Mouse (Mus musculus): ENCODE data around the gene Txn2. TPM values are rescaled to one million over a fixed set of nuclear protein-coding genes. Genes with fewer than 3 reads are reported as not detected.

Txn2 gene
- polyA plus RNA-seq, 1 experiment from 2014 or later = 182 TPM

DNA sequence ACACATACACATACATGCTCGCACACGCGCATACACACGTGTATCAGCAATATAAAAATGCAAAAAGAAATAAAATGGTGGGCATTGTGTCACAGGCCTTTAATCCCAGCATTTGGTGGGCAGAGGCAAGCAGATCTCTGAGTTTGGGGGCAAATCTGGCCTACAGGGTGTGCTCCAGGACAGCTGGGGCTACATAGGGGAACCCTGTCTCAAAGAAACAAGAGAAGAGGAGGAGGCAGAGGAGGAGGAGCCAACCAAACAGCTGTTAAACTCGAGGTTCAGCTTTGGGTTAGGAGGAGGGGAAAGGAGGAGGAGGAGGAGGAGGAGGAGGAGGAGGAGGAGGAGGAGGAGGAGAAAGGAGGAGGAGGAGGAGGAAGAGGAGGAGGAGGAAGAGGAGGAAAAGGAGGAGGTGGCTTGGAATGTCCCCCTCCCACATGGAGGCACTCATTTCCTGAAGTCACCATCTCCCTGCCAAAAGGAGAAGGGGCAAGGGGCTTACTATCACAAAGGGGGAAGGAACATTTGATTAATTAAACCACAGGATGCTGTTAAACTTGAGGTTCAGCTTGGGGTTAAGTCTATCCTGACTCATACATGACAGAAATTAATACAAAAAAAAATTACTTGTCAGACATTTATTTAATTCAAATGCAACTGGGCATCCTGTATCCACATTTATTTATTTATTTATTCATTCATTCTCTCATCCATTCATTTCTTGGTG, 42.3 kb downstream of the Txn2 start:
- H3K4me3 ChIP-seq (ENCODE audit: low read length) = no peak overlapping the region

DNA sequence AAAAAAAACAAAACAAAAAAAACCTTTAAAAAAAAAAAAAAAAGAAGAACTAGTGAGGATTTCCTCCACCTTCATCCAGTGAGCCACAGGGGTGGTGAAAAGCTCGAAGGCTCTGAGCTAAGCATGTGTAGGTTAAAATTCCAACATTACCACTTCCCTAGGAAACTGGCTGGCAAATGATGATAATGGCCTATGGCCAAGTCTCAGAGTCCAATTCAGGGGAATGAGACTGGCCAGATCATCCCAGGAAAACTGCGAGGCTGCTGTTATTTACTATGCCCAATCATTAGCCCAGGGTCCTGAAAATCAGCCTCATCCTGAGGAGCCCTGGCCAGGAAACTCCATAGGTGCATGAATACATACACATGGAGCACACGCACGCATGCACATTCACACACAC, 42.9 kb downstream of the Txn2 start:
- ATAC-seq (ENCODE audit: low read depth) = no peak
- H3K9me3 ChIP-seq (ENCODE audit: control insufficient read depth, low read length) = no peaks in the 10 kb centered on the region
- H3K27ac ChIP-seq (ENCODE audit: low read length) = no peak overlapping the region
- H3K4me3 ChIP-seq (ENCODE audit: low read length) = no peak overlapping the region
- 63% methylated on average over 4 of the region's 4 CpGs for WGBS
- H3K36me3 ChIP-seq (ENCODE audit: control insufficient read depth, insufficient read depth, low read length) = no peaks in the 10 kb centered on the region
- H3K9ac ChIP-seq (ENCODE audit: low read length) = no peak overlapping the region
- H3K27me3 ChIP-seq (ENCODE audit: control insufficient read depth, insufficient read depth, low read depth, low read length) = no peaks in the 10 kb centered on the region
- H3K4me1 ChIP-seq (replicated peaks; ENCODE audit: control insufficient read depth, insufficient read depth, low read length) = peaks cover 33% of the 10 kb centered on the region
- no peak overlapping the region for H3K4me2 ChIP-seq (ENCODE audit: low read depth, low read length)

More for the DNA sequence above, 42.3 kb downstream of the Txn2 start:
- Histone ChIP-seq H3K9ac (ENCODE audit: low read length) (no peak overlapping the region), H3K4me2 (ENCODE audit: low read depth, low read length) (no peak overlapping the region), H3K27me3 (ENCODE audit: control insufficient read depth, insufficient read depth, low read depth, low read length) (no peaks in the 10 kb centered on the region), H3K9me3 (ENCODE audit: control insufficient read depth, low read length) (no peaks in the 10 kb centered on the region), H3K36me3 (ENCODE audit: control insufficient read depth, insufficient read depth, low read length) (no peaks in the 10 kb centered on the region), H3K4me1 (replicated peaks; ENCODE audit: control insufficient read depth, insufficient read depth, low read length) (peaks cover 33% of the 10 kb centered on the region), H3K27ac (ENCODE audit: low read length) (no peak overlapping the region)
- 91% methylated on average over 4 of the region's 5 CpGs for WGBS
- ATAC-seq (ENCODE audit: low read depth) = no peak

DNA sequence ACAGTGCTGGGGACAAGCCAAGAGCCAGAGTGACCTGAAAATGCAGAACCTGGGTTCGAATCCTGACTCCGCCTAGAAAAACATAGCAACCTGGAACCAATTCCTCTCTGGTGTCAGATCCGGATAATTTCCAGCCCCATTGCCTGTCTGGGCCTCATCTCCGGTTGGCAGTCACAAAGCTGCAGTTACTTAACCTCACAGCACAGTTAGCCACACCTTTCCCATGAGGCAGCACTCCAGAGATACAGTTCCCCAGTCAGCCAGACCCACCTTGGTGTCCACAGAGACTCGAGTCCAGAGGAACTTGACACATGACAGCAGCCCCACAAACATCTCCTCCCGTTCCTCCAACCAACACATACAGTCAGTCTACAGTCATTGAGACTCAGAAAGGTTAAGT, 43.6 kb downstream of the Txn2 start:
- H3K4me1 ChIP-seq (replicated peaks; ENCODE audit: control insufficient read depth, insufficient read depth, low read length) = peaks cover 33% of the 10 kb centered on the region
- 88% methylated on average over 6 of the region's 6 CpGs for WGBS

DNA sequence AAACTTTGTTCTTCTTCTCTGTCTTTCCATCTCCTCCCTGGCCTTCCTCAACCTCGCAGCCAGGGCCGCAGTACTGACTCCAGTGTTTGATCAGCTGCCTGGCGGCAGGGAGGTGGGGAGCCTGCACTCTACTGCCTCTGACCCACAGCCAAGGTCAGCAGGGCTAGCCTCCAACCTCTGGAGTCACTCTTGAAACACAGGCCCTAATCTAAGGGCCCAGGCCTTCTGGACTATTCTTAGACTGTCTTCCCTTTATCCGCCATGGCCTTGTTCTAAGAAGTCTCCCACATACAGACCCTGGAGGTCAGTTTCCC, 45.2 kb downstream of the Txn2 start:
- peak overlapping the region; percentile 56 for H3K9ac ChIP-seq (ENCODE audit: low read length)
- ATAC-seq (ENCODE audit: low read depth) = peak; percentile 6; the same call in 1 of the 2 replicates
- peak overlapping the region; percentile 37 for H3K4me2 ChIP-seq (ENCODE audit: low read depth, low read length)
- no peaks in the 10 kb centered on the region for H3K9me3 ChIP-seq (ENCODE audit: control insufficient read depth, low read length)
- no peak overlapping the region for H3K4me3 ChIP-seq (ENCODE audit: low read length)
- H3K4me1 ChIP-seq (replicated peaks; ENCODE audit: control insufficient read depth, insufficient read depth, low read length) = peaks cover 33% of the 10 kb centered on the region
- no peaks in the 10 kb centered on the region for H3K36me3 ChIP-seq (ENCODE audit: control insufficient read depth, insufficient read depth, low read length)
- H3K27ac ChIP-seq (ENCODE audit: low read length) = peak overlapping the region; percentile 98
- WGBS = 50% methylated on average over 4 of the region's 4 CpGs
- no peaks in the 10 kb centered on the region for H3K27me3 ChIP-seq (ENCODE audit: control insufficient read depth, insufficient read depth, low read depth, low read length)

More for the DNA sequence above, 43.6 kb downstream of the Txn2 start:
- Histone ChIP-seq H3K27ac (ENCODE audit: low read length) (no peak overlapping the region), H3K27me3 (ENCODE audit: control insufficient read depth, insufficient read depth, low read depth, low read length) (no peaks in the 10 kb centered on the region), H3K4me2 (ENCODE audit: low read depth, low read length) (no peak overlapping the region), H3K9ac (ENCODE audit: low read length) (no peak overlapping the region), H3K4me3 (ENCODE audit: low read length) (no peak overlapping the region), H3K9me3 (ENCODE audit: control insufficient read depth, low read length) (no peaks in the 10 kb centered on the region), H3K36me3 (ENCODE audit: control insufficient read depth, insufficient read depth, low read length) (no peaks in the 10 kb centered on the region)
- ATAC-seq (ENCODE audit: low read depth) = no peak

DNA sequence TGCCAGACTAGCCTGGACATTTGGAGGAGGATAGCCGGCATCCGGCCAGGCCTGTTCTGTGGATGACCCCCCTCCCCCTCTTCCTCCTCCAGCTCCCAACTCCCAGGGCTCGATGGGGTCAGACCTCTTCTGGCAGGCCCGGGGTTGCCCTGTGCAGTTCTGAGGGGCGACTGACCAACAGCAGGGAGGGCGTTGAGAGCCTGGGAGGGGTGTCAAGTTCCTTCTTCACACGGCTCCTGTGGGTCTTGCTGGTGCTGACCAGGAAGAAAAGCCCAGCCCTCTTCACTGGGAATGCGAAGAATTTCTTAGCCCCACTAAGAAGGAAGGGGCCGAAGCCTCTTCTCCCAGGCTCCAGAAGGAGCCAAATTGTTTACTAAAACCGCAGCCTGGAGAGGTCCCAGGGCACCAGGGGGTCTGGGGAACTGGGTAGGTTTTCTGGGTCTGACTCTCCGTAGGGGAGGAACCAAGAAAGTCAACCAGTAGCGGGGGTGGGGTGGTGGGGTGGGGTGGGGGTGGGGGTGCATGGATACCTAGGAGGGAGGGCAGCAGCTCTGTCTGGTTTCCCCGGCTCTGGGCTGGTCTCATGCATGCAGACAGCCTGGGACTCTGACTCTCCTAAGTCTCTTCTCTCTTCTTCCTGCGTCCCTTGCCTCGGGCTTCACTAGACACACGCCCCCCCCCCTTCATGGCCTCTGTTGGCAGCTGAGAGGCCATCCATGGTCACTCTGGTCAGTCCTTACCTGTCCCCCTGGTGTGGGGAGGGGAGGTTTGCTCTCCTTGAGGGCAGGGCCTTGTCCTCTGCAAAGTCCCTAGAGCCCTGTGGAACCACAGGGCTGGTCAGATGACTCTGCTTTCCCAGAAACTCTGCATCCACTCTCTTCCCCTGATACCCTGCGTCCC, 45.8 kb downstream of the Txn2 start:
- Histone ChIP-seq H3K4me2 (ENCODE audit: low read depth, low read length) (peak overlapping the region; percentile 37), H3K36me3 (ENCODE audit: control insufficient read depth, insufficient read depth, low read length) (no peaks in the 10 kb centered on the region), H3K9me3 (ENCODE audit: control insufficient read depth, low read length) (no peaks in the 10 kb centered on the region), H3K4me1 (replicated peaks; ENCODE audit: control insufficient read depth, insufficient read depth, low read length) (peaks cover 31% of the 10 kb centered on the region), H3K27ac (ENCODE audit: low read length) (peak overlapping the region; percentile 98), H3K9ac (ENCODE audit: low read length) (peak overlapping the region; percentile 56), H3K4me3 (ENCODE audit: low read length) (peak overlapping the region; percentile 12; the same call in 1 of the 2 replicates), H3K27me3 (ENCODE audit: control insufficient read depth, insufficient read depth, low read depth, low read length) (no peaks in the 10 kb centered on the region)
- 6% methylated on average over 16 of the region's 17 CpGs for whole genome bisulfite sequencing
- peak; percentile 85 for ATAC-seq (ENCODE audit: low read depth)

DNA sequence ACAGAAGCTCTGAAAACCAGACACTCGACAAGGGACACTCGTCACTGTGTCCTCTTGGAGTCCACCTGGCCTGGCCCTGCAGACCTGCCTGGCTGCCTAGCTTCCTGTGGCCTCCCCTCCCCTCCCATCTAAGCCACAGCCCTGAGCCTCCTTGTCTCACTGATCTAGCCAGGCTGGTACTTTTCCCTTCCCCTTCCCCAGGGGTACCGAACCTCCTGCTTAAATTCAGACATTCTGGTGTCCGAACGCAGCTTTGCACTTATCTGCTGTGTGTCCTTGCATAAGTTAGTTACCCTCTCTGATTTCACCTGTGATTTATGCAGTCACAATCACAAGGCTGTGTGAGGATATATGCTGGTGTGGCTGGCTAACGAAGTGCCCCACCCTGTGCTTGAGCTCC, 46.5 kb downstream of the Txn2 start:
- 42% methylated on average over 6 of the region's 6 CpGs for WGBS
- H3K9ac ChIP-seq (ENCODE audit: low read length) = peak overlapping the region; percentile 56; the same call in 1 of the 2 replicates
- H3K4me3 ChIP-seq (ENCODE audit: low read length) = no peak overlapping the region; the same call in 1 of the 2 replicates
- H3K9me3 ChIP-seq (ENCODE audit: control insufficient read depth, low read length) = no peaks in the 10 kb centered on the region
- no peaks in the 10 kb centered on the region for H3K36me3 ChIP-seq (ENCODE audit: control insufficient read depth, insufficient read depth, low read length)
- peaks cover 31% of the 10 kb centered on the region for H3K4me1 ChIP-seq (replicated peaks; ENCODE audit: control insufficient read depth, insufficient read depth, low read length)
- H3K27me3 ChIP-seq (ENCODE audit: control insufficient read depth, insufficient read depth, low read depth, low read length) = no peaks in the 10 kb centered on the region
- no peak for ATAC-seq (ENCODE audit: low read depth)
- peak overlapping the region; percentile 98 for H3K27ac ChIP-seq (ENCODE audit: low read length)
- peak overlapping the region; percentile 37 for H3K4me2 ChIP-seq (ENCODE audit: low read depth, low read length)

DNA sequence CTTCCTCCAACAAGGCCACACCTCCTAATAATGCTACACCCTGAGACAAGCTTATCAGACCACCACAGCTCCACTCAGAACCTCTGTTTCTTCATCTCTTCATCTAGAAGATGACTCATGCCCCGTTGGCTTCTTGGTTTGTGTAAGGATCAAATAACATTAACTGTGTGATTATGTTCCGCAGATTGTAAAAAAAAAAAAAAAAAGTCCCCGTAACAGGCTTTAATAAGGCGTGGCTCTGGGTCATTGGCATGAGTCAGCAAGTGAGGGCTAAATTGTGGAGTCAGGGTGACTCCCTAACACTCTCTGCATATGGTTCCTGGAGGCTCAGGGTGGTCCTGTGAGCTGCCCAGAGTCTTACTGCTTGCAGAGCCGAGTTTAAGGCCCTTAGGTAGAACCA, 47.1 kb downstream of the Txn2 start:
- 28% methylated on average over 5 of the region's 5 CpGs for WGBS
- no peaks in the 10 kb centered on the region for H3K27me3 ChIP-seq (ENCODE audit: control insufficient read depth, insufficient read depth, low read depth, low read length)
- H3K4me3 ChIP-seq (ENCODE audit: low read length) = no peak overlapping the region
- no peak for ATAC-seq (ENCODE audit: low read depth)
- no peak overlapping the region for H3K4me2 ChIP-seq (ENCODE audit: low read depth, low read length)
- H3K4me1 ChIP-seq (replicated peaks; ENCODE audit: control insufficient read depth, insufficient read depth, low read length) = peaks cover 31% of the 10 kb centered on the region
- no peaks in the 10 kb centered on the region for H3K9me3 ChIP-seq (ENCODE audit: control insufficient read depth, low read length)
- H3K27ac ChIP-seq (ENCODE audit: low read length) = peak overlapping the region; percentile 98
- no peak overlapping the region for H3K9ac ChIP-seq (ENCODE audit: low read length)
- no peaks in the 10 kb centered on the region for H3K36me3 ChIP-seq (ENCODE audit: control insufficient read depth, insufficient read depth, low read length)

DNA sequence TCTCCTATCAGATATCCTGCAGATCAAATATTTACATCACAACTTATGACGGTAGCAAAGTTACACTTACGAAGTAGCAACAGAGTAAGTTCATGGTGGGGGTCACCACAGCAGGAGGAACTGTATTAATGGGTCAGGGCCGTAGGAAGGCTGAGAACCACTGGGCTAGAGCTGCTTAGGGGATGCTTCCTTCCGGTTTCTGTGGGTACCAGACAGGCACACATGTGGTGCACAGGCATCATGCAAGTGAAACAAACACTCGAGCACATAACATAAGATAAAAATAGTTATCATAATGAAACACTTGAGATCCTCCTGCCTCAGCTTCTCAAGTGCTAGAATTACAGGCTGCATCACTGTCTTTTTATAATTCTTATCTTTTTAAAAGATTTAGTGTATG, 48.1 kb downstream of the Txn2 start:
- Histone ChIP-seq H3K9me3 (ENCODE audit: control insufficient read depth, low read length) (no peaks in the 10 kb centered on the region), H3K4me1 (replicated peaks; ENCODE audit: control insufficient read depth, insufficient read depth, low read length) (peaks cover 29% of the 10 kb centered on the region), H3K27ac (ENCODE audit: low read length) (no peak overlapping the region), H3K9ac (ENCODE audit: low read length) (no peak overlapping the region), H3K4me2 (ENCODE audit: low read depth, low read length) (no peak overlapping the region), H3K27me3 (ENCODE audit: control insufficient read depth, insufficient read depth, low read depth, low read length) (no peaks in the 10 kb centered on the region), H3K4me3 (ENCODE audit: low read length) (no peak overlapping the region), H3K36me3 (ENCODE audit: control insufficient read depth, insufficient read depth, low read length) (no peaks in the 10 kb centered on the region)
- ATAC-seq (ENCODE audit: low read depth) = no peak
- WGBS = 61% methylated on average over 5 of the region's 5 CpGs

DNA sequence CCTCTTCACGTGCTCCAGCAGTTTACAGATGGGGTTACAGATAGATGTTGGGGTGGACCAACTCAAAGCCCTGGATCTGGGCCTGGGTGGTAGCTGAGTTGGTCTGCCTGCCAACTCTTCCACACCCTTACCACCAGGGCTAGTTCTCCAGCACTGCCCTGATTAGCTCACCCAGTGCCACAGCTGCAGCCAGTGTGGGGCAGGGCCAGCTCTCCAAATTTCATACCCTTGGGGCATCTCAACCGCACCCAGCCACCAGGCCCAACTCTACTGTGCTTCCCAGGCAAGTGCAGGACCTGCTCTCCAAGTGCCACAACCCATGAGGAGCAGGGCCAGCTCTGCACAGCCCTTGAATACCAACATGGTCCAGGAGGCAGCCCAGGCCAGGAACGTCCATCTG, 49.0 kb downstream of the Txn2 start:
- H3K4me3 ChIP-seq (ENCODE audit: low read length) = no peak overlapping the region
- no peaks in the 10 kb centered on the region for H3K27me3 ChIP-seq (ENCODE audit: control insufficient read depth, insufficient read depth, low read depth, low read length)
- no peaks in the 10 kb centered on the region for H3K36me3 ChIP-seq (ENCODE audit: control insufficient read depth, insufficient read depth, low read length)
- H3K9me3 ChIP-seq (ENCODE audit: control insufficient read depth, low read length) = no peaks in the 10 kb centered on the region
- no peak for ATAC-seq (ENCODE audit: low read depth)
- H3K4me1 ChIP-seq (replicated peaks; ENCODE audit: control insufficient read depth, insufficient read depth, low read length) = peaks cover 26% of the 10 kb centered on the region
- no peak overlapping the region for H3K27ac ChIP-seq (ENCODE audit: low read length)
- no peak overlapping the region for H3K9ac ChIP-seq (ENCODE audit: low read length)
- 81% methylated on average over 3 of the region's 3 CpGs for WGBS
- no peak overlapping the region for H3K4me2 ChIP-seq (ENCODE audit: low read depth, low read length)

All from lung, embryonic 16.5 days (tissue).